Mouse (Mus musculus) lung, embryonic 16.5 days (tissue): ENCODE data around the gene Ung. TPM values are rescaled to one million over a fixed set of nuclear protein-coding genes. Genes with fewer than 3 reads are reported as not detected.

Experiments used
- ATAC-seq: fragments of 200-750 bp; cut with Nextera tagmentation; 2 replicates; pipeline ENCODE4 v1.8.0; 2017; ENCODE audit warnings: low read depth, mild to moderate bottlenecking, moderate library complexity
- H3K27ac ChIP-seq: fragments of 300-500 bp; sonication (generic); 2 replicates; pipeline ENCODE4 v1.5.1; 2014; ENCODE audit warnings: mild to moderate bottlenecking, control low read depth, low read length
- H3K27me3 ChIP-seq: fragments of 300-500 bp; sonication (generic); 2 replicates; pipeline ENCODE4 v1.6.1; 2014; ENCODE audit warnings: low read depth, low read length, mixed read lengths; ENCODE audit not compliant: control insufficient read depth, insufficient read depth
- H3K36me3 ChIP-seq: fragments of 300-500 bp; sonication (generic); 2 replicates; pipeline ENCODE4 v1.6.1; 2014; ENCODE audit warnings: low read length; ENCODE audit not compliant: control insufficient read depth, insufficient read depth
- H3K4me1 ChIP-seq: fragments of 300-500 bp; sonication (generic); replicated peaks from 2 replicates; pipeline ENCODE4 v1.6.1; 2014; ENCODE audit warnings: low read length, mixed read lengths; ENCODE audit not compliant: control insufficient read depth, insufficient read depth
- H3K4me2 ChIP-seq: fragments of 300-500 bp; sonication (generic); 2 replicates; pipeline ENCODE4 v1.6.1; 2014; ENCODE audit warnings: low read depth, low read length, control low read depth
- H3K4me3 ChIP-seq: fragments of 300-500 bp; sonication (generic); 2 replicates; pipeline ENCODE4 v1.5.1; 2014; ENCODE audit warnings: mild to moderate bottlenecking, low read length, control low read depth
- H3K9ac ChIP-seq: fragments of 300-500 bp; sonication (generic); 2 replicates; pipeline ENCODE4 v1.6.1; 2014; ENCODE audit warnings: low read length, control low read depth
- H3K9me3 ChIP-seq: fragments of 300-500 bp; sonication (generic); 2 replicates; pipeline ENCODE4 v1.6.1; 2016; ENCODE audit warnings: low read length; ENCODE audit not compliant: control insufficient read depth
- WGBS: fragments of 180-500 bp; shearing (Covaris S2); extraction: QIAGEN DNeasy Blood & Tissue Kit; methylation state at CpG from one replicate; pipeline ENCODE4 v1.1.7; 2014; 5-methylcytosine and 5-hydroxymethylcytosine counted together
- polyA plus RNA-seq: library from polyadenylated mRNA; unstranded; fragments of >200 nt; fragmentation: Nextera tagmentation; extraction: Ambion mirVana; gene quantifications from 2 replicates; pipeline ENCODE4 v1.2.1, GENCODE M21; 2015

Ung gene
- polyA plus RNA-seq, 1 experiment from 2014 or later: 38.6 TPM

DNA sequence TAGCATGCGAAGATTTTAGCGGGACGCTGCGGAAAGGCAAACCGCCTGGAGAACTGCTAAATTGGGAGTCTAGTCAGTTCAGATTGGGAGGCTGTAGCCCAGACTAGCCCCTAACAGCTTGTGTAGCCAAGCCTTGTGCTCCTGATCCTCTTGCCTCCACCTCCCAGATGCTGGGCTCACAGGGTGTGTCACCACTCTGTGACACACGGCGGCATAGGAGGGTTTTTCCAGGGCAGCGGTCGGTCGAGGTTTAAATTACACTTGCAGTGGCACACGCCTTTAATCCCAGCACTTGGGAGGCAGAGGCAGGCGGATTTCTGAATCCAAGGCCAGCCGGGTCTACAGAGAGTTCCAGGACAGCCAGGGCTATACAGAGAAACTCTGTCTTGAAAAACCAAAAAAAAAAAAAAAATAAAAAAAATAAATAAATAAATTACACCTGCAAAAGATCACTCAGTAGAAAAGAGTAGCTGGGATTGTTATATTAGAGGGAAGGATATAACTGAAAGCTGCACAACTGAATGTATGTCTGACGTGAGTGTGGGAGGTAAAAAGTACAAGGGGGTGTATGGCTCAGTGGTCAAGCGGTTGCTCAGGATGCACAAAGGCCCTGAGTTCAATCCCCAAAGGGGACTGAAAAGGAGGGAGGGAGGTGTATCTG, 506 bp upstream of the Ung start:
- Histone ChIP-seq H3K4me3 (peak overlapping the region; percentile 82), H3K4me1 (peaks cover 20% of the 10 kb centered on the region), H3K9me3 (no peaks in the 10 kb centered on the region), H3K36me3 (no peaks in the 10 kb centered on the region), H3K4me2 (peak overlapping the region; percentile 99), H3K27ac (no peak overlapping the region), H3K27me3 (no peaks in the 10 kb centered on the region), H3K9ac (no peak overlapping the region; the same call in 1 of the 2 replicates)
- WGBS: 75% methylated on average over 15 of the region's 15 CpGs
- ATAC-seq: no peak

- Histone ChIP-seq H3K4me1 (peaks cover 20% of the 10 kb centered on the region), H3K9me3 (no peaks in the 10 kb centered on the region), H3K27ac (peak overlapping the region; percentile 31; the same call in 1 of the 2 replicates), H3K9ac (peak overlapping the region; percentile 70), H3K27me3 (no peaks in the 10 kb centered on the region), H3K36me3 (no peaks in the 10 kb centered on the region), H3K4me2 (peak overlapping the region; percentile 99), H3K4me3 (peak overlapping the region; percentile 82)
- ATAC-seq: peak; percentile 97
- under 1% methylated on average over 87 of the region's 87 CpGs for WGBS
Observed at GRCm38 (mm10) chr5:114130698-114131520, 723 bp downstream of the Ung start.

- Histone ChIP-seq H3K4me2 (peak overlapping the region; percentile 99), H3K27ac (peak overlapping the region; percentile 31; the same call in 1 of the 2 replicates), H3K36me3 (no peaks in the 10 kb centered on the region), H3K4me1 (peaks cover 20% of the 10 kb centered on the region), H3K4me3 (peak overlapping the region; percentile 82), H3K27me3 (no peaks in the 10 kb centered on the region), H3K9me3 (no peaks in the 10 kb centered on the region), H3K9ac (peak overlapping the region; percentile 64)
- ATAC-seq: no peak
- under 1% methylated on average over 15 of the region's 15 CpGs for WGBS
Observed at GRCm38 (mm10) chr5:114131521-114131840, 1.3 kb downstream of the Ung start.

GRCm38 (mm10) chr5:114132841-114133240, 2.7 kb downstream of the Ung start:
- Histone ChIP-seq H3K27me3 (no peaks in the 10 kb centered on the region), H3K9me3 (no peaks in the 10 kb centered on the region), H3K4me1 (peaks cover 23% of the 10 kb centered on the region), H3K4me3 (no peak overlapping the region), H3K4me2 (no peak overlapping the region), H3K36me3 (no peaks in the 10 kb centered on the region), H3K9ac (no peak overlapping the region), H3K27ac (no peak overlapping the region)
- 82% methylated on average over 6 of the region's 6 CpGs for WGBS
- ATAC-seq: no peak

- no peak overlapping the region for H3K4me3 ChIP-seq
- peaks cover 35% of the 10 kb centered on the region for H3K4me1 ChIP-seq
- H3K4me2 ChIP-seq: no peak overlapping the region
- WGBS: 38% methylated on average over 6 of the region's 6 CpGs
- H3K27ac ChIP-seq: no peak overlapping the region
- H3K9ac ChIP-seq: no peak overlapping the region
- H3K27me3 ChIP-seq: no peaks in the 10 kb centered on the region
- H3K9me3 ChIP-seq: no peaks in the 10 kb centered on the region
- no peak for ATAC-seq
- no peaks in the 10 kb centered on the region for H3K36me3 ChIP-seq
Observed at GRCm38 (mm10) chr5:114134091-114134534, 3.9 kb downstream of the Ung start.

GRCm38 (mm10) chr5:114135516-114135915, 5.3 kb downstream of the Ung start:
- 0 out of 2 replicates have a peak, but pooled peaks cover 2% of the 10 kb centered on the region for H3K36me3 ChIP-seq
- WGBS: 81% methylated on average over 10 of the region's 10 CpGs
- H3K4me1 ChIP-seq: peaks cover 38% of the 10 kb centered on the region
- no peak for ATAC-seq
- no peak overlapping the region for H3K4me2 ChIP-seq
- H3K27ac ChIP-seq: no peak overlapping the region
- H3K27me3 ChIP-seq: no peaks in the 10 kb centered on the region
- no peaks in the 10 kb centered on the region for H3K9me3 ChIP-seq
- no peak overlapping the region for H3K9ac ChIP-seq
- no peak overlapping the region for H3K4me3 ChIP-seq

- no peak overlapping the region for H3K4me2 ChIP-seq
- H3K27ac ChIP-seq: peak overlapping the region; percentile 83
- peaks cover 29% of the 10 kb centered on the region for H3K4me1 ChIP-seq
- H3K9me3 ChIP-seq: no peaks in the 10 kb centered on the region
- H3K36me3 ChIP-seq: 0 out of 2 replicates have a peak, but pooled peaks cover 2% of the 10 kb centered on the region
- H3K27me3 ChIP-seq: no peaks in the 10 kb centered on the region
- no peak; the same call in 1 of the 2 replicates for ATAC-seq
- H3K4me3 ChIP-seq: no peak overlapping the region
- WGBS: 67% methylated on average over 15 of the region's 15 CpGs
- H3K9ac ChIP-seq: peak overlapping the region; percentile 15; the same call in 1 of the 2 replicates
Observed at GRCm38 (mm10) chr5:114137481-114138276, 7.5 kb downstream of the Ung start.

DNA sequence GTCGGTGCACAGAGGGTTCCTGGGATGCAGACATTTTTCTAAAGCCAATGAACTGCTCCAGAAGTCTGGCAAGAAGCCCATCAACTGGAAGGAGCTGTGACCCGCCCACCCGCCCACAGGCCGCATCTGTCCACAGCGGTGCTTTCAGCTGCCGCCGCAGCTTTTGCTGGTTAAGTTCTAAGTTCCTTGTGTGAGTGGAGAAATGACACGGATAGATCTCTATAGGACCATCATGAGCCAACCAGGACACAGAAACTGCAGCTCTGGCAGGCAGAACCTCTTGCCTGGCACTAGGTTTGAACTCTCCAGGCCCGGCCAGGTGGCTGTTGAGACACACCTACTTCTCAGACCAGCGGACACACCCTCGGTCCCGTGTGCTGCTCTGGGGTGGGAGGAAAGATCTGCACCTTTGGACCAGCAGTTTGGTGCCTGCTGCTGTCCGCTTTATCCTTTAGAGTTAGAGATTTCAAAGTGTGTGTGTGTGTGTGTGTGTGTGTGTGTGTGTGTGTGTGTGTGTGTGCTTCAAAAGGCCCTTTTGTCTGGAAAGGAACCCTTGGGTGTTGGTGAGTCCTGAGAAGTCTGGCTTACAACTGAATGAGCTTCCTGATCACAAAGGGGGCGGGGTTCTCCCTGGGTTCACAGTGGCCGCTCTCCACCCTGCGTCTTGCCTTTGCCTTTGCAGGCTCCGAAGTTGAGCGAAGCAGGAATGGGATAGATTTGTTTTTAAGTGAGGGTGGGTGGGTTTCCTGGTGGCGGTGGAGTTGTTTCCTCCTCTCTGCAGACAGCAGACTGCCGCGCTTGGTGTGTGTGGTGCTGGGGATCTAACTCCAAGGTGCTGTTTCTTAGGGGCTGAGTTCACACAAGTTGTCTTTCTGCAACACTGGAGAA, 8.3 kb downstream of the Ung start:
- peak; percentile 59 for ATAC-seq
- no peaks in the 10 kb centered on the region for H3K27me3 ChIP-seq
- H3K9me3 ChIP-seq: no peaks in the 10 kb centered on the region
- H3K4me3 ChIP-seq: no peak overlapping the region
- peak overlapping the region; percentile 83 for H3K27ac ChIP-seq
- peak overlapping the region; percentile 12 for H3K4me2 ChIP-seq
- peaks cover 29% of the 10 kb centered on the region for H3K4me1 ChIP-seq
- H3K9ac ChIP-seq: no peak overlapping the region
- 46% methylated on average over 21 of the region's 21 CpGs for WGBS
- H3K36me3 ChIP-seq: 0 out of 2 replicates have a peak, but pooled peaks cover 2% of the 10 kb centered on the region
